Mouse (Mus musculus): Measurements from ENCODE around the gene Dusp6.

Dusp6 gene

GRCm38 (mm10) chr10:99271016-99271415 is 8.0 kb downstream of the Dusp6 start:
- no peak for DNase-seq (ENCODE audit: low spot score in 2 of 2)

- DNase-seq (ENCODE audit: low spot score in 2 of 2) = no peak
Observed at GRCm38 (mm10) chr10:99273006-99273405, 10.0 kb downstream of the Dusp6 start.

- DNase-seq (ENCODE audit: low spot score in 2 of 2) = no peak
Observed at GRCm38 (mm10) chr10:99274640-99275039, 11.6 kb downstream of the Dusp6 start.

GRCm38 (mm10) chr10:99279067-99279880 is 16.2 kb downstream of the Dusp6 start:
- no peak for DNase-seq (ENCODE audit: low spot score in 2 of 2)

- no peak for DNase-seq (ENCODE audit: low spot score in 2 of 2)
Observed at GRCm38 (mm10) chr10:99283981-99284385, 21.0 kb downstream of the Dusp6 start.

- peak; percentile 69 to 88 for DNase-seq (ENCODE audit: low spot score in 2 of 2)
Observed at GRCm38 (mm10) chr10:99284918-99285317, 21.9 kb downstream of the Dusp6 start.

- no peak for DNase-seq (ENCODE audit: low spot score in 2 of 2)
Observed at GRCm38 (mm10) chr10:99285759-99286158, 22.7 kb downstream of the Dusp6 start.

GRCm38 (mm10) chr10:99286213-99286612 is 23.2 kb downstream of the Dusp6 start:
- DNase-seq (ENCODE audit: low spot score in 2 of 2) = no peak

GRCm38 (mm10) chr10:99286787-99287186 is 23.8 kb downstream of the Dusp6 start:
- no peak for DNase-seq (ENCODE audit: low spot score in 2 of 2)

- no peak for DNase-seq (ENCODE audit: low spot score in 2 of 2)
Observed at GRCm38 (mm10) chr10:99287206-99287605, 24.2 kb downstream of the Dusp6 start.

GRCm38 (mm10) chr10:99289176-99289575 is 26.1 kb downstream of the Dusp6 start:
- no peak for DNase-seq (ENCODE audit: low spot score in 2 of 2)

GRCm38 (mm10) chr10:99293111-99293640 is 30.1 kb downstream of the Dusp6 start:
- DNase-seq (ENCODE audit: low spot score in 2 of 2) = no peak

GRCm38 (mm10) chr10:99297721-99298120 is 34.7 kb downstream of the Dusp6 start:
- no peak for DNase-seq (ENCODE audit: low spot score in 2 of 2)

- DNase-seq (ENCODE audit: low spot score in 2 of 2) = no peak
Observed at GRCm38 (mm10) chr10:99298328-99299295, 35.6 kb downstream of the Dusp6 start.

- DNase-seq (ENCODE audit: low spot score in 2 of 2) = no peak
Observed at GRCm38 (mm10) chr10:99299303-99299702, 36.3 kb downstream of the Dusp6 start.

- no peak for DNase-seq (ENCODE audit: low spot score in 2 of 2)
Observed at GRCm38 (mm10) chr10:99302051-99302450, 39.0 kb downstream of the Dusp6 start.

- no peak for DNase-seq (ENCODE audit: low spot score in 2 of 2)
Observed at GRCm38 (mm10) chr10:99308837-99309236, 45.8 kb downstream of the Dusp6 start.

- DNase-seq (ENCODE audit: low spot score in 2 of 2) = no peak
Observed at GRCm38 (mm10) chr10:99309617-99310016, 46.6 kb downstream of the Dusp6 start.

- DNase-seq (ENCODE audit: low spot score in 2 of 2) = peak; percentile 63 to 79
Observed at GRCm38 (mm10) chr10:99310204-99310603, 47.2 kb downstream of the Dusp6 start.

GRCm38 (mm10) chr10:99311956-99312355 is 48.9 kb downstream of the Dusp6 start:
- no peak for DNase-seq (ENCODE audit: low spot score in 2 of 2)

GRCm38 (mm10) chr10:99314366-99314765 is 51.3 kb downstream of the Dusp6 start:
- DNase-seq (ENCODE audit: low spot score in 2 of 2) = no peak

- no peak for DNase-seq (ENCODE audit: low spot score in 2 of 2)
Observed at GRCm38 (mm10) chr10:99317057-99317456, 54.0 kb downstream of the Dusp6 start.

Measured in right cerebral cortex, postnatal 36 days (tissue).